12 mouse cellular contexts compared by ENCODE assay signal in genomic region chr17:80018239-80018975, GRCm38 (mm10). TPM values are rescaled to one million over a fixed set of nuclear protein-coding genes. Genes with fewer than 3 reads are reported as not detected.
DNase-seq lines count a peak whose midpoint lies in the region; ATAC-seq and TF ChIP-seq lines count a peak whose summit lies in the region.
"Had no signal": no experiment of that assay in that cellular context is flagged by ENCODE, and none has a peak within 500 bp of the region (broad histone marks: within the 10 kb centered on the region; RNA-seq: fewer than 3 reads in every experiment).

No protein-coding gene starts in this region.

- no peak overlapping the region for H3K9ac ChIP-seq in hindbrain, embryonic 13.5 days
- no peak overlapping the region for H3K9ac ChIP-seq in hindbrain, embryonic 16.5 days (ENCODE audit: low read depth, low read length)
- 0 out of 2 replicates have a peak overlapping the region, but pooled peaks have one; percentile 50 for H3K9ac ChIP-seq in liver, embryonic 13.5 days
- H3K9ac ChIP-seq: forebrain, embryonic 12.5 days; hindbrain, embryonic 14.5 days; limb, embryonic 12.5 days had no signal

- no peaks in the 10 kb centered on the region for H3K9me3 ChIP-seq in hindbrain, embryonic 13.5 days
- H3K9me3 ChIP-seq in hindbrain, embryonic 16.5 days (ENCODE audit: control insufficient read depth, low read length): no peaks in the 10 kb centered on the region; the same call in 1 of the 2 replicates
- H3K9me3 ChIP-seq in E14TG2a.4 (ENCODE audit: low read length): peaks cover 6% of the 10 kb centered on the region; the same call in 1 of the 2 replicates
- H3K9me3 ChIP-seq in embryonic facial prominence, embryonic 10.5 days: no peaks in the 10 kb centered on the region
- no peaks in the 10 kb centered on the region for H3K9me3 ChIP-seq in liver, embryonic 13.5 days (replicated peaks)
- H3K9me3 ChIP-seq: forebrain, embryonic 12.5 days; limb, embryonic 12.5 days had no signal

- no peak overlapping the region for H3K27ac ChIP-seq in hindbrain, embryonic 13.5 days
- no peak overlapping the region for H3K27ac ChIP-seq in hindbrain, embryonic 16.5 days (ENCODE audit: low read depth, low read length)
- no peak overlapping the region for H3K27ac ChIP-seq in embryonic facial prominence, embryonic 10.5 days (replicated peaks)
- no peak overlapping the region; the same call in 1 of the 2 replicates for H3K27ac ChIP-seq in liver, embryonic 13.5 days
- no peak overlapping the region for H3K27ac ChIP-seq in kidney, adult 2 months (ENCODE audit: insufficient read depth, low read depth, low read length)
- H3K27ac ChIP-seq: forebrain, embryonic 12.5 days; hindbrain, embryonic 14.5 days; limb, embryonic 12.5 days had no signal

- peak; percentile 7 for DNase-seq in embryonic facial prominence, embryonic 10.5 days (ENCODE audit: low spot score)
- no peak for DNase-seq in liver, embryonic 13.5 days
- no peak for DNase-seq in kidney, adult 2 months
- DNase-seq in cerebellum, adult 9-11 months: no peak
- DNase-seq: cerebellum, adult 2 months had no signal

- no peaks in the 10 kb centered on the region for H3K36me3 ChIP-seq in hindbrain, embryonic 13.5 days
- H3K36me3 ChIP-seq in hindbrain, embryonic 16.5 days (ENCODE audit: control insufficient read depth, insufficient read depth, low read length): no peaks in the 10 kb centered on the region
- H3K36me3 ChIP-seq in E14TG2a.4 (ENCODE audit: insufficient read depth, low read length): no peaks in the 10 kb centered on the region
- no peaks in the 10 kb centered on the region for H3K36me3 ChIP-seq in embryonic facial prominence, embryonic 10.5 days (replicated peaks)
- H3K36me3 ChIP-seq in liver, embryonic 13.5 days: no peaks in the 10 kb centered on the region
- H3K36me3 ChIP-seq in kidney, adult 2 months (ENCODE audit: control insufficient read depth, insufficient read depth, low read length): no peaks in the 10 kb centered on the region
- H3K36me3 ChIP-seq: forebrain, embryonic 12.5 days; limb, embryonic 12.5 days had no signal

- H3K4me2 ChIP-seq in hindbrain, embryonic 13.5 days: no peak overlapping the region
- H3K4me2 ChIP-seq in hindbrain, embryonic 16.5 days (ENCODE audit: low read length): no peak overlapping the region
- H3K4me2 ChIP-seq in liver, embryonic 13.5 days: peak overlapping the region; percentile 64

- H3K4me3 ChIP-seq in hindbrain, embryonic 13.5 days: no peak overlapping the region
- H3K4me3 ChIP-seq in hindbrain, embryonic 16.5 days (ENCODE audit: low read length): no peak overlapping the region
- H3K4me3 ChIP-seq in E14TG2a.4 (replicated peaks; ENCODE audit: low read length): peak overlapping the region; percentile 73
- no peak overlapping the region for H3K4me3 ChIP-seq in embryonic facial prominence, embryonic 10.5 days
- H3K4me3 ChIP-seq in liver, embryonic 13.5 days (replicated peaks): no peak overlapping the region
- H3K4me3 ChIP-seq in kidney, adult 2 months (ENCODE audit: insufficient read depth, low read depth, low read length): no peak overlapping the region
- H3K4me3 ChIP-seq: forebrain, embryonic 12.5 days had no signal

- no peaks in the 10 kb centered on the region for H3K27me3 ChIP-seq in hindbrain, embryonic 13.5 days
- H3K27me3 ChIP-seq in hindbrain, embryonic 16.5 days (replicated peaks; ENCODE audit: control insufficient read depth, insufficient read depth, low read length): no peaks in the 10 kb centered on the region
- H3K27me3 ChIP-seq in E14TG2a.4 (ENCODE audit: insufficient read depth, low read length): peaks cover 5% of the 10 kb centered on the region; the same call in 1 of the 2 replicates
- H3K27me3 ChIP-seq in embryonic facial prominence, embryonic 10.5 days (replicated peaks; ENCODE audit: low read depth, poor library complexity, severe bottlenecking): no peaks in the 10 kb centered on the region; the same call in 1 of the 2 replicates
- H3K27me3 ChIP-seq in liver, embryonic 13.5 days: no peaks in the 10 kb centered on the region
- H3K27me3 ChIP-seq in kidney, adult 2 months (replicated peaks; ENCODE audit: control insufficient read depth, insufficient read depth, low read length): no peaks in the 10 kb centered on the region
- H3K27me3 ChIP-seq: forebrain, embryonic 12.5 days; limb, embryonic 12.5 days; Patski had no signal

- TF ChIP-seq CTCF in E14TG2a.4 (conservative IDR thresholded peaks at IDR 0.05; ENCODE audit: low read length): no peak
- no peak for TF ChIP-seq CTCF in kidney, adult 2 months (conservative IDR thresholded peaks at IDR 0.05; ENCODE audit: insufficient read depth, insufficient read length, low read depth, low read length)

- no peak for TF ChIP-seq POLR2A in kidney, adult 2 months (IDR thresholded peaks at IDR 0.05; ENCODE audit: low read depth, low read length)

- 0 out of 2 replicates have a peak, but pooled peaks have one; percentile 25 for ATAC-seq in hindbrain, embryonic 13.5 days (ENCODE audit: low FRiP score)
- no peak for ATAC-seq in hindbrain, embryonic 16.5 days
- ATAC-seq in liver, embryonic 13.5 days (ENCODE audit: low read depth): peak; percentile 30; the same call in 1 of the 2 replicates
- ATAC-seq: Patski had no signal

- WGBS in hindbrain, embryonic 13.5 days: 70% methylated on average over 12 of the region's 12 CpGs
- 70% methylated on average over 12 of the region's 12 CpGs for WGBS in hindbrain, embryonic 16.5 days
- 63% methylated on average over 12 of the region's 12 CpGs for WGBS in embryonic facial prominence, embryonic 10.5 days
- 39% methylated on average over 12 of the region's 12 CpGs for WGBS in liver, embryonic 13.5 days (ENCODE audit: insufficient replicate concordance)
- 66% methylated on average over 12 of the region's 12 CpGs for WGBS in kidney, adult 2 months

- peaks cover 7% of the 10 kb centered on the region for H3K4me1 ChIP-seq in hindbrain, embryonic 13.5 days (replicated peaks)
- H3K4me1 ChIP-seq in hindbrain, embryonic 16.5 days (ENCODE audit: control insufficient read depth, insufficient read depth, low read depth, low read length): no peaks in the 10 kb centered on the region; the same call in 1 of the 2 replicates
- H3K4me1 ChIP-seq in E14TG2a.4 (replicated peaks; ENCODE audit: low read depth, low read length): peaks cover 28% of the 10 kb centered on the region
- peaks cover 16% of the 10 kb centered on the region for H3K4me1 ChIP-seq in embryonic facial prominence, embryonic 10.5 days
- peaks cover 50% of the 10 kb centered on the region for H3K4me1 ChIP-seq in liver, embryonic 13.5 days (replicated peaks)
- H3K4me1 ChIP-seq in kidney, adult 2 months (ENCODE audit: control insufficient read depth, insufficient read depth, low read length): no peaks in the 10 kb centered on the region
- H3K4me1 ChIP-seq: forebrain, embryonic 12.5 days had no signal

RNA-seq across cellular contexts. Expression of gene Hnrnpll, which starts 43.7 kb away (rescaled TPM):
- polyA plus RNA-seq in hindbrain, embryonic 13.5 days (2015; fragmentation: Nextera tagmentation; extraction: Ambion mirVana): 60.4 and 64.1 TPM in 2 replicates
- 46.2 and 48.0 TPM in 2 replicates for polyA plus RNA-seq in hindbrain, embryonic 16.5 days (2015; fragmentation: Nextera tagmentation; extraction: Ambion mirVana)
- 83.4 and 85.8 TPM in 2 replicates for polyA plus RNA-seq in embryonic facial prominence, embryonic 10.5 days (2016; fragmentation: Nextera tagmentation; extraction: Ambion mirVana)
- polyA plus RNA-seq in liver, embryonic 13.5 days (2015; fragmentation: Nextera tagmentation; extraction: Ambion mirVana): 25.0 and 32.0 TPM in 2 replicates
- polyA plus RNA-seq in kidney, adult 2 months (2012; rRNA removed): 11.7 and 13.1 TPM in 2 replicates
